Mouse (Mus musculus) retina, embryonic 14.5 days (tissue): ENCODE measurements around the gene Zfp933.
A peak's percentile ranks its signal among the peaks of the same experiment; 100 is the strongest.
"Not testable (repeated sequence)": the region's sequence is repeated elsewhere in the genome, so short reads cannot be mapped to it uniquely, and the experiment has no call there.

Experiments
- DNase-seq: peaks from one replicate; pipeline ENCODE4 v3.0.0-alpha.2; 2015; ENCODE audit warnings: low spot score

The Zfp933 gene

GRCm38 (mm10) chr4:147847614-147848583, at the start of gene Zfp933:
Gene Zfp933 (minus strand): TSS chr4:147848366.
- DNase-seq: peak; percentile 94

GRCm38 (mm10) chr4:147897348-147897747, 49.2 kb upstream of the Zfp933 start:
- no peak for DNase-seq

- no peak for DNase-seq
Measured at GRCm38 (mm10) chr4:147896411-147896810, 48.2 kb upstream of the Zfp933 start.

GRCm38 (mm10) chr4:147895815-147896330, 47.7 kb upstream of the Zfp933 start:
- no peak for DNase-seq

- DNase-seq: no peak
Measured at GRCm38 (mm10) chr4:147890341-147890740, 42.2 kb upstream of the Zfp933 start.

- DNase-seq: no peak
Measured at GRCm38 (mm10) chr4:147888237-147888636, 40.1 kb upstream of the Zfp933 start.

- DNase-seq: no peak
Measured at GRCm38 (mm10) chr4:147887277-147887676, 39.1 kb upstream of the Zfp933 start.

- DNase-seq: no peak
Measured at GRCm38 (mm10) chr4:147886158-147886557, 38.0 kb upstream of the Zfp933 start.

- DNase-seq: no peak
Measured at GRCm38 (mm10) chr4:147884138-147884537, 36.0 kb upstream of the Zfp933 start.

- no peak for DNase-seq
Measured at GRCm38 (mm10) chr4:147883041-147883440, 34.9 kb upstream of the Zfp933 start.

GRCm38 (mm10) chr4:147881792-147882191, 33.6 kb upstream of the Zfp933 start:
- DNase-seq: no peak

GRCm38 (mm10) chr4:147879865-147880264, 31.7 kb upstream of the Zfp933 start:
- no peak for DNase-seq

- no peak for DNase-seq
Measured at GRCm38 (mm10) chr4:147879456-147879855, 31.3 kb upstream of the Zfp933 start.

GRCm38 (mm10) chr4:147878537-147878936, 30.4 kb upstream of the Zfp933 start:
- DNase-seq: no peak

- DNase-seq: no peak
Measured at GRCm38 (mm10) chr4:147875852-147876575, 27.8 kb upstream of the Zfp933 start.

- no peak for DNase-seq
Measured at GRCm38 (mm10) chr4:147869238-147869637, 21.1 kb upstream of the Zfp933 start.

- DNase-seq: peak; percentile 96
Measured at GRCm38 (mm10) chr4:147868450-147869031, 20.4 kb upstream of the Zfp933 start, which contains the start of the genes Miip and Fv1. Gene Miip (minus strand): TSS chr4:147868816. Gene Fv1 (plus strand): TSS chr4:147868979.

- no peak for DNase-seq
Measured at GRCm38 (mm10) chr4:147867563-147868449, 19.6 kb upstream of the Zfp933 start.

GRCm38 (mm10) chr4:147866793-147867192, 18.6 kb upstream of the Zfp933 start:
- not testable (repeated sequence) for DNase-seq

- DNase-seq: no peak
Measured at GRCm38 (mm10) chr4:147866056-147866455, 17.9 kb upstream of the Zfp933 start.

GRCm38 (mm10) chr4:147865651-147866050, 17.5 kb upstream of the Zfp933 start:
- no peak for DNase-seq
